ENCODE assay signal across 14 mouse cellular contexts in the genomic region with DNA sequence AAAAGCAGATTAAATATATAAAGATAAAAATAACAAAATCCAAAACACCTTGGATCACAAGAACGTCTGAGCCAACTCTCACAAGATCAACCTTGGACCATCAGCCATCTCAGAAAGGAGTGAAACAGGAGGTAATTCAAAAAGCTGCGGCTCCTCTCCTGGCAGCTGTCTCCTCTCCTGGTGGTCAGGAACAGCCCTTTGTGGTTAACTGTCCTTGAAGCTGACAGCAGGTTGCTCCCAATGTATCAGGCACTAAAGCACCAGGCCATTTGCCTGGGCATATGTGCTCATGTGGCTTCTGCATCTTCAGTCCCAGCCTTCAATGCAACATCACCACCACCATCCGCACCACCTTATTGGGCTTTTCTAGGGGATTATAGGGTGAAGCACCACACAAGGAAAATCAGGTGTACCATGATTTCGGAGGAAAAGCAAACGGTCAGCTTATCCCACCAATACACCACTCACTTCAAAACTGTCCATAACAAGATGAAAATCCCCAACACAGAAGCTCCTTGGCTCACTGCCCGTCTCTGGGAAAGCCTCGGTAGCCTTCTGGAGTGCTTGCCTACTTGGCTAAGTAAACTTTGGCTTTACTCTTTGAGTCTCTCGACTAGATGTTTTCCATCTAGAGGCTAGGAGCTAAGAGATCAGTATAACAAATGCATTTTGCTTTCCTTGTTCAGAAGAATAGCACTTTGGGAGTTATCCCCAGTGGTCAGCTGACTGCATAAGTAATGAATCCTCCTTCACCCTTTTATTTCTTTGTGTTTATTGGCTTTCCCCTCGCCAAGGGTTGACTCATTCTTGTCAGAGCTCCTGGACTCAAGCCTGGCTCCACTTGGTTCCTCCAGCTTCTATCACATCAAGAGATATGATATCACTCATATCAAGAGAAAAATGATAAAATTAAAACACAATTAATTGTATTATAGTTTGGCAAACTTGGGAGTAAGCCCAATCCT. TPM values are rescaled to one million over a fixed set of nuclear protein-coding genes. Genes with fewer than 3 reads are reported as not detected.
A peak's percentile ranks its signal among the peaks of the same experiment; 100 is the strongest.
DNase-seq lines count a peak whose midpoint lies in the region; TF ChIP-seq lines count a peak whose summit lies in the region.
"Had no signal": no experiment of that assay in that cellular context is flagged by ENCODE, and none has a peak within 500 bp of the region (broad histone marks: within the 10 kb centered on the region; RNA-seq: fewer than 3 reads in every experiment).

No protein-coding gene starts in this region.

- H3K27ac ChIP-seq in gastrocnemius, adult 2 months = no peak overlapping the region
- H3K27ac ChIP-seq: hindbrain, embryonic 13.5 days; liver, embryonic 13.5 days; neural tube, embryonic 12.5 days had no signal

- intact Hi-C loops in gastrocnemius, adult 2 months (cut with DNase I) = no loop called here
- intact Hi-C loops in left cerebral cortex, postnatal 4 days (cut with DNase I) = no loop called here

- no peak overlapping the region for H3K4me3 ChIP-seq in gastrocnemius, adult 2 months
- H3K4me3 ChIP-seq: hindbrain, embryonic 13.5 days; liver, embryonic 13.5 days; neural tube, embryonic 12.5 days had no signal

- peak; percentile 48 for DNase-seq in adrenal gland, postnatal 10 days
- no peak for DNase-seq in adrenal gland, adult 8-10 months
- DNase-seq in gastrocnemius, adult 2 months = peak; percentile 20
- DNase-seq in gastrocnemius, postnatal 4 days (ENCODE audit: low spot score in 2 of 2) = no peak
- DNase-seq in left cerebral cortex, postnatal 4 days = peak; percentile 46
- DNase-seq in left cerebral cortex, adult 8-10 months (ENCODE audit: low spot score in 2 of 2) = no peak
- peak; percentile 37 to 59 for DNase-seq in cerebellum, postnatal 25 days
- no peak for DNase-seq in adipocyte (ENCODE audit: low spot score)
- DNase-seq: liver, embryonic 13.5 days; lung, postnatal 36 days; thymus, postnatal 14 days had no signal

- TF ChIP-seq CTCF in gastrocnemius, adult 2 months (IDR thresholded peaks at IDR 0.05) = no peak

RNA-seq across cellular contexts. Expression of a gene that starts 26.2 kb away (rescaled TPM):
- total RNA-seq in adrenal gland, postnatal 10 days (2021) = 1 to 10 TPM; 7.8 to 9.6 TPM
- 1 to 10 TPM; 4.0 to 6.8 (median 5.0) TPM for total RNA-seq in adrenal gland, adult 8-10 months (2022)
- total RNA-seq in gastrocnemius, adult 2 months (2021) = 1 to 10 TPM; 1.0 to 1.9 TPM
- 1 to 10 TPM; 3.0 to 3.2 TPM for total RNA-seq in gastrocnemius, postnatal 4 days (2021)
- 10 to 100 TPM; 34.0 to 42.4 TPM for total RNA-seq in left cerebral cortex, postnatal 4 days (2021)
- total RNA-seq in left cerebral cortex, adult 8-10 months (2022) = 10 to 100 TPM; 71.7 to 79.5 (median 77.5) TPM
- total RNA-seq: MEL had no signal

Comparison
In these comparisons a context has a peak if more than half of its experiments do, and no peak if none do; other contexts are left out.
1. DNase-seq: peak in adrenal gland, postnatal 10 days (single experiment), gastrocnemius, adult 2 months (single experiment), left cerebral cortex, postnatal 4 days (single experiment) and cerebellum, postnatal 25 days (2 of 2); none in adrenal gland, adult 8-10 months (single experiment), gastrocnemius, postnatal 4 days (0 of 2), left cerebral cortex, adult 8-10 months (0 of 2) and adipocyte (single experiment).